Mouse (Mus musculus) c-Kit-positive CD71-positive TER-119-negative erythroid progenitor cells, embryonic 14.5 days (primary cell): Measurements from ENCODE around the gene Btbd8.

Experiments used
- DNase-seq: peaks from one replicate; pipeline ENCODE4 v3.0.0-alpha.2; 2013; ENCODE audit warnings: low read depth

Gene Btbd8

DNA sequence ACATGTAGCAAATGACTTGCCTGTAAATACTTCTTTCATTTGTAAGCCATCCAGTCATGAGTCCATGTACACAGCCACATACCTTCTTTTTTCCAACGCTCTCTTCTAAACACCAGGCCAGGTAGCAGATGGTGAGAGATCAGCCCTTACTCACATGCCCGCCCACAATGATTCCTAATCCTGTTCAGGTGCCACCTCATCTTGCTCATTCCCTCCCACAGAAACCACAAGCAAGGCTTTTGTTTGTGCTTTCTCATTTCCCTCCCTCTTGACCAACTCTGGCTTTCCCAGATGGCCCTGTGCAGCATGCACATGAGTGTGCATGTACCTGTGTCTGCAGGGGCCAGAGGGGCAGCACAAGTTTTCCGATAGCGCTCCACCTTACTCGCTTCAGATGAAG lies 12.5 kb downstream of the Btbd8 start:
- no peak for DNase-seq

DNA sequence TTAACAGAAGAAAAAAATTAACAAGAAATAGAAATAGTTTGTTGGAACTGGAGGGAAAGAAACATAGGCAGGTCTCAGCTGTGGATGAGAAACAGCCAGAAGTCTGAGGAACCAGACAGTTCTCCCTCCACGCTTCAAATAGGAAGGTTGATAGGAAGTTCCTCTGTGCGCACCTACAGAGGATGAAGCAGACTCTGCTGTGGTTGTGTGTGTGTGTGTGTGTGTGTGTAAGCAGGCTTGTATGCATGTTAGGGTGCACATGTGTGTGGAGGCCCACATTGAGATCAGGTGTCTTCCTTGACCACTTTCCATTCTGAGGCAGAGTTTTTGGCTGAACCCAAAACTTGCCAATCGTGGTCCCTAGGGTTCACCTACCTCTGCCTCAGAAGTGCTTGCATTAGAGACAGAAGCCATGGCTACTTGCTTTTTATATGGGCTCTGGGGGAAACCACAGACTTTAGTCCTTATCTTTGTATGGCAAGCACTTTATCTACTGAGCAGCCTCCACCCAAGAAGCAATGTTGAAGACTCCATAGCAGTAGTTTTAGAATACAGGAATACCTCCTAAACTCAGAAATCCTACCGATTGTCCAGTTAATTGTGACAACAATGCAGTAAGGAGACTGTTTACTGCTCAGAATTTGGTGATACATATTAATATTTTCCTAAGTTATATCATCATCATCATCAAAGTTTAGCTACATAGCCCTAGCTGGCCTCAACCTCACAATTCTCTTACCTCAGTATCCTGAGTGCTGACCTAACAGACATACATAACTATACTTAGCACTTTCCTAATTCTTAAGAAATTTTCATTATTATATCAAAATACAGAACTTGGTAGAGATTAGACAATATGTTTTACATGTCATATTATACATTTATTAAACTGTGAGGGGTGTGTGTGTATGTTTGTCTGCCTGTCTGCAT lies 24.6 kb downstream of the Btbd8 start:
- DNase-seq = peak; percentile 40

DNA sequence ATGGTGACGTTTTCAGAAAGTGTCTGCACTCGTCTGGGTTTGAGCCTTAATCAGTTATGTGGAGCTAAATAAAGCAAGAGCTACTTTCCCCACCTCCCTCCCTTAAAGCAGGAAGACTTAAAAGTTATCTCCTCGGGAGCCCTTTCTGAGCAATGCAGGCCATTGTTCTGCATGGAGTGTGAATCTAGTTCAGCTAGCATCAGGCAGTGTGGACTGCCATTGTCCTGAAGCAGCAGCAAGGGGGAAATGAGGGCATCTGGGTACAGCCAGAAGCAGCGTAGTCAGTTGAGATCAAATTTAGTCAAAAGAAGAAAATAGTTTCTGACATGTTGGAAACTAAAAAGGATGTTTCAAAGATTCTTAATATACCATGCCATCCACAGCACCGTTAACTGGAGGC lies 28.7 kb downstream of the Btbd8 start:
- DNase-seq = no peak

DNA sequence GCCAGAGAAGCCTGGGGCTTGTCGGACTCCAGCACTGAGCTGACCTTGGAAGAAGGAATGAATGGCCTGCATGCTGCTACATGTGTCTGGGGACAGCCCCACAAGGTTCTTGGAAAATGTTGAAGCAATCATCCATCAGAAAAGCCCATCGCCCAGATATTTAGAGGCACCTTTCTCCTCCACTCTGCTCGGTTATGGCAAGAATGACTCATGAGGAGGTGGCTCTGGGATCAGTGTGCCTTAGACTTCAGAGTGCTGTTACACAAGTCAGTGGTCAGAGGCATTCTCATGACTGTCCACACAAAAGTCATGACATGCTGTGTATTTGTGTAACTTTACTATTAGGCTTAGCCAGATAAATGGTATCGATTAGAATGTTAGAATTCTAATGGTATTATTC lies 29.3 kb downstream of the Btbd8 start:
- DNase-seq = no peak

DNA sequence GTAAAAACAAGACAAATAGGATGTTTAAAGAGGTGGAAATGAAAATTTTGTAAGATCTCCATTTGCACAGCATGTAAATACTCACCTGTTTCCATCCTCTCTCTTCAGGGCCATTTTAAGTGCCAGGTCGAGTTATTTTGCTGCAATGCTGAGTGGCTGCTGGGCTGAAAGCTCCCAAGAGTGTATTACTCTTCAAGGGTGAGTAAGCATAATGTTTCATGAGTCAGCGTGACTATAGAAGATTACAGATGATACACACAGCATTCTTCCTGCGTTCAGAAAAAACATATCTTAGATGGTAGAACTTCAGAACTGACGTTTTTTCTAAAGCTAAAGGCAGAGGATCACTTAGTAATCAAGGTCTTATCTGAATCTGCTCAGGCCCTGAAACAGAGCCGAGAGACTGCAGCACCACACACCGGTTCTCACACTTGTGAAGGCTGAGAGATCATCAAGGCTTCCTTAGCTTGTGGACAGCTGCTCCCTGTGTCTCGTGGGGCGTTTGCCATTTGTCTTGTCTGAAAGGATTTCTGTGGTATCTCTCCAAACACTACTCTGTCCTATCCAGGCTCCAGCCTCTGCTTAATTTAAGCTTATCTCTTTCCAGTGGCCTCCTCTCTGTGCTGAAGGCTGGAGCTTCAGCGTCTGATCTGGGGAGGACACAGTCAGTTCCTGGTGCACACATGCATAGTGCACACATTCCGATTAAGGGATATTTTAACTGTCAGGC lies 33.0 kb downstream of the Btbd8 start:
- peak; percentile 36 for DNase-seq

DNA sequence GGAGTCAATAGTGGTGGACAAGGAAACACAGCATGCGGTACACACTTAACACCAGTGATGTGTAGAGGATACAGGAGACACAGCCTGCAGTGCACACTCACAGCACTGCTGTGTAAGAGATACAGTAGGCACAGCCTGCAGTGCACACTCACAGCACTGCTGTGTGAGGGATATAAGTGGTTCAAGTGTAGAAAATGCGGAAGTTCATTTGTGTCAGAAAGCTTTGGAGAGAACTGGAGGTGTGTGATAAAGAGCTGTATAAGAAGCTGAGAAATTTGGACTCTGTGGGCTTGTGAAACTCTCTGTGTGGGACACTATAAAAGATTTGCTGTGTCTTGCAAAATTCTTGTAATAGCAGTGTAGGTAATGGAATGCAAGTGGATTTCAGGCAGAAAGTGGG lies 42.4 kb downstream of the Btbd8 start:
- no peak for DNase-seq

DNA sequence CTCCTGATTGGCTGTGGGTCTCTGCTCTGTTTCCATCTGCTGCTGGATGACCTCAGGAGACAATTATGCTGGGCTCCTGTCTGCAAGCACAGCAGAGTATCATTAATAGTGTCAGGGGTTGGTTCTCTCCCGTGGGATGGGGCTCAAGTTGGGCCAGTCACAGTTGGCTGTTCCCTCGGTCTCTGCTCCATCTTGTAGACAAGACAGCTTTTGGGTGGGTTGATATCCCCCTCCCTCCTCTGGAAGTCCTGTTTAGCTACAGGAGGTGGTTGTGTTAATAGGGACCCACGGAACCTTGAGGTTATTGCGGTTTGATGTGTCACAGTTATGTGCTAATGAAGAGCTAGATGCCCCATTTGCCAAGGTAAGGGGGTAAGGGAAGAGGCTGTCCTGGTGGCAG lies 51.2 kb downstream of the Btbd8 start:
- DNase-seq = no peak

DNA sequence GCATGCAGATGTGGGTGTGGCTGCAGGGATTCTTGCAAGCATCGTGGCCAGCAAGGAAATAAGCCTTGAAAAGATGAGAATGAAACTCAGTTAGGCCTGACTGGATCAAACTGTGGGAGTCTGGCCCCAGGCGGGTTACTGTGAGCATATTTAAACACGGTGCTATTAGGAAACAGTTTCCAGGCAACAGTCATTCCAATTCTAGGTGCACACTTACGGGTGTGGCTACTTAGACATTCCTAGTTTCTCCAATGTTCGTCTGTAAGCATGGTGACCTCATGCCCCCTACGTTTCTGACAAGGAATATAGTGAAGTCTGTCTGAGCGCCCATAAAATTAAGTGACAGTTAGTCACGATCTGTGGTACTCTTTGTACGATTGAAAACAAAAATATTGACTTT lies 53.2 kb downstream of the Btbd8 start:
- DNase-seq = no peak

DNA sequence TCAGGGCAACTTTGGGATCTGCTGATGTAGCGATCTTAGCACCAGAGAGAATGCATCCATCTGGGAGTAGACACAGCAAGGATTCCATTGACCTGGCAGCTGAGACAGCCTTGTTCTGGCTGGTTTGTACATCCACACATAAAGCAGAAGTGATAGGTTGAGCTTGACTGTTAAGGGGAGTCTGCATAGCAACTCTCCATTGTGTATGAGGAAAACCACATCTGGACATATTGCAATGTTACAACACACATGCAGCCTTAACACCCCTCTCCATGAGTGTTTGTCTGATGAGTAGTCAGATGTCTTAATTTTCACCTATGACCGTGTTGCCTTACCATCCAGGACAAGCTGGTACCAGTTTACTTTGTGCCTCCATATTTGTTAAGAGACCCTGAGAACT lies 54.7 kb downstream of the Btbd8 start:
- no peak for DNase-seq

DNA sequence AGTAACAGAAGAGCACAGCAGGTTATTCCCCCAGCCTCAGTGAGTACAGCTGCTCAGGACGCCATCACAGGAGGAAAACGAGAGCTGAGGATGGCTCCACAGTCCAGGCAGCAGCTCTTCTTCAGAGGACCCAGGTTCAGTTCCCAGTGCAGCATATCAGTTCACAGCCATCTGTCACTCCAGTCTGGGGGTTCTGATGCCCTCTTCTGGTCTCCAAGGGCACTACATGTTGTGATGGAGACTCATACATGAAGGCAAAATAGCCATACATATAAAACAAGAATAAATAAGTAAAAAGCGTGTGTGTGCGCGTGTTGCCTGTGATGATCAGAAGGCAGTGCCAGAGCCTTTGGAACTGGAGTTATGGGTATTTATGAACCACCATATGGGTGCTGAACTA lies 57.0 kb downstream of the Btbd8 start:
- no peak for DNase-seq

DNA sequence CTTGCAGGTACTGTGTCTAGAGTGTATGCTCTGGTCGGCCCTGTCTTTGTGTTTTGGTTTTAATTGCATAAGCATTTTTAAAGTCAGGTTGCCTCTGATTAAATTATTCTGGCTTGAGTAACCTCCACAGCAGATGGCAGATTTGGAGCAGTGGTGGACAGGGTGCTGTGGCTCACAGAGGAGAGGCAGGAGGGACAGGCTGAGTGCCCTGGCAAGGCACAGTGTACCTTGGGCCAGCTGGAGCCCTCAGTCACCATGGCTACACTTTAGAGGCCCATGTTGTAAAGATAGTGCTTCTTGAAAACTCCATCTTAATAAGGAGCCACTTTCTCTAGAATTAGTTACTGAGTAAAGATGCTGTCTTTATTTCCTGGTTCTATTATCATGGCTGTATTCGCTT lies 58.2 kb downstream of the Btbd8 start:
- no peak for DNase-seq

DNA sequence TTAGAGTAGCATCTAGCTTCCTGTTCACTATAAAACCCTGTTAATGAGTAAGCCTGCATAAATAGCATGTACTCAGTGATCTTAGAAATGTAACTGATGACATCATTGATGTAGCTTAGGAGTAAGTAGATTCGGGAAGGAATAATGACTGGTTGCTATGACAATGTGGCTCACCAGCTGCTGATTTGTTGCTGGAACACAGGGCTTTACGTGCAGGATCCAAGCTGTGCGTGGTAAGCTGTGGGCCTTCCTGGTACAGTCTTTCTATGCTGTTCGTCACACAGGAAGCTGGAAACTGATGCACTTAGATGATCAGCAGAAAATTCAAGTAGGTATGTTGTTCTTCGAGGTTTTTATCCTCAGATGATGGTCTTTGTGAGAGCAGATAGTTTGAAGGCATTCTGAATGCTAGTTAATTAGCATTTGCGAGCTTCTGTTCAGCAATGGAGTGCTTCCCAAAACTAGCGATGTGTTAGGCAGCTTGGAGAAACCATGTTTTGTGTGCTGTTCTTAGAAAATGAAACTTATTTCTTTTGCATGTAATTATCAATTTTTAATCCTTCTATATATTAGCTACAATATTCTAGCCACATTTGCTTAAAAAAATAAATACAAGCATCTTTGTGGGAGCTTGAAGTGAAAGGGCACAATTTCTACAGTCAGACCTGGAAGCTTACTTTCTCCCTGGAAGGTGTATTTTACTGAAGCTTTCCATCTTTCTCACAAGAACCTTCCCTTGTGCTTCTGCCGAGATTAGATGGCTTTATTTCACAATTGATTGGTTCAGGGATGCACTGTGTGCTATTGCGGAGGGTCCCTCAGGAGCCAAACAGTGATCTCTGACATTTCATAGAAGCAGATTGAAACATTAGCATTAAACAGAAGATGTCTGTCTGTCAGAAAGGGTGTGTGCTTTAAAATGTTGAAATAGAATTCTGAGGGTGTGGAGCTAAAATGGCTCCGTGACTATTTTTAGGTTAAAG lies 60.0 kb downstream of the Btbd8 start:
- DNase-seq = no peak

DNA sequence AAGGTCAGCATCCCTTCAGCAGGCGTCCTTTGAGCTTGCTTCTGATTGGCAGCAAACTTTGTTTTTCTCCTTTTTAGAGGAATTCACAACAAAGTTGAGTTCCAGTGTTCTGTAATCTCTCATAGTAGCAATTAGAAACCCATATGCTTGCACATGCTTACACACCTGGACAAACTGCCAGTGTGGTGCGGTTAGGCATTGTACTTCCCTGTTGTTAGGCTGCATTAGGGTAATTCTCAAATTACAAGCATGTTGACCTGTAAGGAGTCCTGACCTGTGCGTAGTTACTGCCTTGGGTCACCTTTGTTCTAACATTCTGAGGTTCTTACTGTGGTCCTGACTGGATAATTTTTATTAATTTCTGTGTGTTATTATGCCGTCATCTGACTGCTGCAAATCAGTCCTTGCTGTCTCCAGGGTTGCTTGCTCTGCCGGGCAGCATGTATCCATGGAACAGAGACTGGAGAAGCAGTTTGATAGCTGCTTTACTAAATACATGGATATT lies 61.1 kb downstream of the Btbd8 start:
- DNase-seq = no peak

DNA sequence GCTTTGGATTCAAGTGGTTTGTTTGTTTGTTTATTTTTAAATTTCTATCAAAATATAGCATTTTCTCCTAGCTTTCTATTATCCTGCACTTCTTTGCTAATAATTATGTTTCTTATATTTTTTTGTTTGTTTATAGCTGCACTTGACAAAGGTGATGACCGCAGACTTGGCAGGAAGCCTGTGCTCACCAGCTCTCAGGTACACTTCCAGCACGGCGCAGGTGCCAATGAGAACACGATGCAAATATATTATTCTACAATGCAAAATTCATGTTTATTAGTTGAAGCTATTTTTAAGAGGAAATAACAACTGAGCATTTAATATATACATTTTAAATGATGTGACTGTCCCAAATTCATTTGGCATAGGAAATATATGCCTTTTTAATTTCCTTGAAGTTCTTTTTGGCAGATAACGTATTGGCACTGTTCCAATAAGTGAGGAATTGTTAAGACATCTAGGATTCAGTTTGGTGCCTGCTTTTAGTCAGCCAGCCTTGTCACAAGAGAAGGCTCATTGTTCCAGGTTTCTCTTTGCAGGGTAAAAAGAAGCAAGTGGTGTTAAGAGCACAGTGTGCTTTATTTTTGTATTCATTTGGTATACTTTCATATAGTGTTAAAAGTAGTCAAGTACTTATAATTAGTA lies 62.2 kb downstream of the Btbd8 start:
- DNase-seq = no peak

DNA sequence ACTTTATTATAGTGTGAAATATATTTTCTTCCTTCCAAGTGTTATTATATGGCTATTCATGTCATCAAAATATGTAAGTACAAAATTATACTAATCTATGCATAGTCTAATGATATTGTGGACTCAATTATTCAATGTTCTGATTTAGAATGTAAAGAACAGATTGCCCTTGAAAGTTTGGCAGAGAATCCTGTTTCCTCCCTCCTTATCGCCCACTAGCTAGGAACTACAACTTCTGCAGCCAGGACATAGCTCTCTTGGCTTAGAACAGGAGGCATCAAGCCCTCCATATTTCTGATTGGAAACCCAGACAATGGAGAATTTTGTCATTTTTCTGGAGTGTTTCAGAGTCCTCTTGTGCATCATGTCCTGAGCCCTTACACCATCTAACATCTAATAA lies 62.9 kb downstream of the Btbd8 start:
- no peak for DNase-seq

DNA sequence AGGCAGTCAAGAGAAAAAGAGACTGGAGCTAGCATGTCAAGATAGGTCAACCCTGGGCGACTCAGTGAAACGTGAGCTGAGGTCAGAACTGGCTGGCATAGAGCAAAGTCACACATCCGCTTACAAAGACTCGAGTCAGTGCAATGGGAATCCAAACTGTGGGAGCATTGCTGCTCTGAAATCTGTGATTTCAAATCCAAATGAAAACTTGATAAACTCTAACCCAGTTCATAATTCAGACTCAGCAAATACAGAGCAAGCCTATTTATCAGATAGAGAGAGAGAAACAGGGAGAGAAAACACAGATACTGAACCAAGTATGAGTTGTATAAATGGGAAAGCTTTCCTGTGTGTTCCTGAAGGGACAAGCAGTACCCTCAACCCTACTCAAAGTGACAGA lies 69.5 kb downstream of the Btbd8 start, which contains the start of gene Gm42669:
Gm42669 (plus strand) TSS at position 301 of the 400 bp plus-strand sequence.
- DNase-seq = no peak

DNA sequence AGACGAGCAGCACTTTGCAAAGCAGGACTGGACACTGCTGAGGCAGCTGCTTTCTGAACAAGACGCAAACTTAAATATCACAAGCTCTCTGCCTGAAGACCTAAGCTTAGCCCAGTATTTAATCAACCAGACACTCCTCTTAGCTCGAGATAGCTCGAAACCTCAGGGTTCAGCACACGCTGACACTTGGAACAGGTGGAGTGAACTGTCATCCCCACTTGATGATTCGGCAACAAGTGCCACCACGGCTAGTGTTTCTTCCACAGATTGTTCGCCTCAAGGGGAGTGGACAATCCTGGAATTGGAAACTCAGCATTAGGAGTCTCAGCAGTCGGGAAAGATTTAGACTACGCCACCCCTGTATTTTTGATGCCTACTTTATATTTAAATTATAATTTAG lies 72.7 kb downstream of the Btbd8 start:
- DNase-seq = no peak

DNA sequence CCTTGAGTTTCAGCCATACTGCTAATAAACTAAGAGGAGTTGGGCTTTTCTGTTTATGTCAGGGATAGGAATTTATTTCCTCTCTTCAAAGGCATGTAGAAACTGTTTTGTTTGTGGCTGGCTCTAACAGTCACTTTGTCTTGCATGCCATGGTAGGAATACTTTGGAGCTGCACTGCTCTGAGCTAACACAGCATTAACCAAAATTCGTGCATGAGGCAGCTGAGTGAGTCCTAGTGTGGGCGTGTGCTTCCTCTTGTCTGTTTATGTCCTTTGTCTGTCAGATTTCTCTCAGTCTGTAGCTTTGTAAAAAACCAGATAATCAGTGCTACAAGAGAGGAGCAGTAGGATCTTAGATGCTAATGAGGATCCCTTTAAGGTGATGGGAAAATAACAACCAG lies 73.5 kb downstream of the Btbd8 start:
- no peak for DNase-seq

DNA sequence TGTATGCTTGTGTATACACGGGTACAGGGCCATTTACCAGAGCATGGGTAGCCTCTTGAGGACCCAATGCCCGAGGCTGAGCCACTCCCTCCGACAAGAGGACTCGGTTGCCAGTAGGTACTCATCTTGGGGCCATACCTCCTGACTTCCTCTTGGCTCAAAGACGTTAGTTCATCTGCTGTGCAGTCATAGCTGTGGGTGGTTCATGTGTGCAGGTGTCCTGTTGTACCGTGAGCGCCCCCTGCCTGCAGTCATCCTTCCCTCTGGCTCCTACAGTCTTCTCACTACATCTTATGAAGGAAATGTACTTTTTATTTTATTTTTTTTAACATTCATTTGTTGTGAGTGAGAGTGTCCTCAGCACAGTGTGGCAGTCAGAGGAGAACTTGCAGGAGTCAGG lies 75.8 kb downstream of the Btbd8 start:
- peak; percentile 51 for DNase-seq

DNA sequence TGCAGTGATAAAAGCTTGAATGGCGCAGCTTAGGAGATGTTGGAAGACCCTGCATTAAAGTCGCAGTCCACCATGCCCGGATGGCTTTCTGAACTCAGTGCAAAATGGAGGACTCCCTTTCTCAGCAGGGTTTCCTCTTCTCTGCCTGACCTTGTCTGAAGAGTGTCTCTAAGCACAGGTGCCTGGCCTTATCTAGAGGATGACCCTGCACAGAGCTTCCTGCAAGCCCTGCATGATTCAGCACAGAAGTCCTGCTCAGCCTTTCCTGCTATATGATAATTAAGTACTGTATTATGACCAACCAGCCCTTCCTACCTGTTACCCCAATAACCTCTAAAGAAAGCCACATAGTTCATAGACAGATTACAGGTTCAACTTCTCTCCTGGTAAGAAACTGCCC lies 77.7 kb downstream of the Btbd8 start:
- DNase-seq = no peak

DNA sequence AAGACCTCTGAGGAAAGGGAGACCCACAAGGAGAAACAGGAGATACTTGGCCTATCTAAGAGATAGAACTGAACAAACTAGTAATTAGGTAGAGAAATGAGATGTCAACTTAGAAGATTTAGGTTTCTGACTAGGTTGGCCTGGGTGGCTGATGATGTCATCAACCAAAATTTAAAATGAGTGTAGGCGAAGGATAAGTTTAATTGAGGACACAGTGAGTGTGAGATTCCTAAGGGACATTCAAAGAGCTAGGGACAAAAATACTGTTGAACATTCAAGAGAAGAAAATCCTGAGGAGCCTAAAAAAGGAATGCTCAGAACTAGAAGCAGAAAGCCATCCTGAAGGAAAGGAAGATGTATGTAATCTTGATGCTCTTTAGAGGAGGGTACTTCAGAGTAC lies 78.3 kb downstream of the Btbd8 start:
- no peak for DNase-seq
